Mouse (Mus musculus): Measurements from ENCODE around the gene Map3k7cl.

Map3k7cl gene

GRCm38 (mm10) chr16:87552907-87553691 lies at the start of gene Map3k7cl:
Gene Map3k7cl, plus strand, starts transcription at chr16:87553330.
- no peak for DNase-seq (ENCODE audit: low read depth, low spot score)

- no peak for DNase-seq (ENCODE audit: low read depth, low spot score)
Measured at GRCm38 (mm10) chr16:87511706-87512105, 41.4 kb upstream of the Map3k7cl start.

GRCm38 (mm10) chr16:87512331-87512730 lies 40.8 kb upstream of the Map3k7cl start:
- DNase-seq (ENCODE audit: low read depth, low spot score): no peak

- no peak for DNase-seq (ENCODE audit: low read depth, low spot score)
Measured at GRCm38 (mm10) chr16:87524228-87524627, 28.9 kb upstream of the Map3k7cl start.

GRCm38 (mm10) chr16:87527553-87528249 lies 25.4 kb upstream of the Map3k7cl start:
- DNase-seq (ENCODE audit: low read depth, low spot score): no peak

GRCm38 (mm10) chr16:87528755-87529154 lies 24.4 kb upstream of the Map3k7cl start:
- no peak for DNase-seq (ENCODE audit: low read depth, low spot score)

- peak; percentile 72 for DNase-seq (ENCODE audit: low read depth, low spot score)
Measured at GRCm38 (mm10) chr16:87548348-87548747, 4.8 kb upstream of the Map3k7cl start.

GRCm38 (mm10) chr16:87556320-87556719 lies 3.2 kb downstream of the Map3k7cl start:
- DNase-seq (ENCODE audit: low read depth, low spot score): no peak

GRCm38 (mm10) chr16:87561501-87561900 lies 8.4 kb downstream of the Map3k7cl start:
- DNase-seq (ENCODE audit: low read depth, low spot score): no peak

GRCm38 (mm10) chr16:87563524-87563923 lies 10.4 kb downstream of the Map3k7cl start:
- DNase-seq (ENCODE audit: low read depth, low spot score): no peak

GRCm38 (mm10) chr16:87564564-87564963 lies 11.4 kb downstream of the Map3k7cl start:
- no peak for DNase-seq (ENCODE audit: low read depth, low spot score)

GRCm38 (mm10) chr16:87567572-87567971 lies 14.4 kb downstream of the Map3k7cl start:
- DNase-seq (ENCODE audit: low read depth, low spot score): no peak

GRCm38 (mm10) chr16:87568241-87568640 lies 15.1 kb downstream of the Map3k7cl start:
- no peak for DNase-seq (ENCODE audit: low read depth, low spot score)

GRCm38 (mm10) chr16:87569576-87570105 lies 16.5 kb downstream of the Map3k7cl start:
- DNase-seq (ENCODE audit: low read depth, low spot score): no peak

- no peak for DNase-seq (ENCODE audit: low read depth, low spot score)
Measured at GRCm38 (mm10) chr16:87570334-87570733, 17.2 kb downstream of the Map3k7cl start.

GRCm38 (mm10) chr16:87573409-87573808 lies 20.3 kb downstream of the Map3k7cl start:
- DNase-seq (ENCODE audit: low read depth, low spot score): no peak

- DNase-seq (ENCODE audit: low read depth, low spot score): no peak
Measured at GRCm38 (mm10) chr16:87574160-87574559, 21.0 kb downstream of the Map3k7cl start.

- DNase-seq (ENCODE audit: low read depth, low spot score): no peak
Measured at GRCm38 (mm10) chr16:87575600-87575999, 22.5 kb downstream of the Map3k7cl start.

- peak; percentile 66 for DNase-seq (ENCODE audit: low read depth, low spot score)
Measured at GRCm38 (mm10) chr16:87578881-87579280, 25.8 kb downstream of the Map3k7cl start.

- DNase-seq (ENCODE audit: low read depth, low spot score): no peak
Measured at GRCm38 (mm10) chr16:87579462-87579861, 26.3 kb downstream of the Map3k7cl start.

- DNase-seq (ENCODE audit: low read depth, low spot score): no peak
Measured at GRCm38 (mm10) chr16:87582776-87583175, 29.6 kb downstream of the Map3k7cl start.

- peak; percentile 46 for DNase-seq (ENCODE audit: low read depth, low spot score)
Measured at GRCm38 (mm10) chr16:87584618-87585017, 31.5 kb downstream of the Map3k7cl start.

Measured in ZHBTc4 (cell line).